Mouse (Mus musculus) kidney, embryonic 15.5 days (tissue): ENCODE measurements around the gene Pigc. TPM values are rescaled to one million over a fixed set of nuclear protein-coding genes. Genes with fewer than 3 reads are reported as not detected.
A peak's percentile ranks its signal among the peaks of the same experiment; 100 is the strongest.

ENCODE experiments used
- ATAC-seq: fragments of 200-750 bp; cut with Nextera tagmentation; replicated peaks from 2 replicates; pipeline ENCODE4 v1.8.0; 2017; ENCODE audit warnings: moderate TSS enrichment; ENCODE audit not compliant: low FRiP score
- H3K27ac ChIP-seq: fragments of 300-500 bp; sonication (generic); 2 replicates; pipeline ENCODE4 v1.5.1; 2015; ENCODE audit warnings: mild to moderate bottlenecking, inconsistent platforms
- H3K27me3 ChIP-seq: fragments of 300-500 bp; sonication (generic); 2 replicates; pipeline ENCODE4 v1.6.1; 2015; ENCODE audit warnings: inconsistent platforms
- H3K36me3 ChIP-seq: fragments of 300-500 bp; sonication (generic); 2 replicates; pipeline ENCODE4 v1.6.1; 2015; ENCODE audit warnings: inconsistent platforms
- H3K4me1 ChIP-seq: fragments of 300-500 bp; sonication (generic); 2 replicates; pipeline ENCODE4 v1.6.1; 2015; ENCODE audit warnings: inconsistent platforms
- H3K4me2 ChIP-seq: fragments of 300-500 bp; sonication (generic); 2 replicates; pipeline ENCODE4 v1.6.1; 2015; ENCODE audit warnings: moderate library complexity, mild to moderate bottlenecking, inconsistent platforms
- H3K4me3 ChIP-seq: fragments of 300-500 bp; sonication (generic); replicated peaks from 2 replicates; pipeline ENCODE4 v1.5.1; 2015; ENCODE audit warnings: mild to moderate bottlenecking, inconsistent platforms
- H3K9ac ChIP-seq: fragments of 300-500 bp; sonication (generic); 2 replicates; pipeline ENCODE4 v1.6.1; 2015; ENCODE audit warnings: mild to moderate bottlenecking, inconsistent platforms
- H3K9me3 ChIP-seq: fragments of 300-500 bp; sonication (generic); replicated peaks from 2 replicates; pipeline ENCODE4 v1.6.1; 2016; ENCODE audit warnings: inconsistent platforms
- WGBS: fragments of 180-500 bp; shearing (Covaris S2); methylation state at CpG from one replicate; pipeline ENCODE4 v1.1.7; 2015; ENCODE audit warnings: mixed read lengths; 5-methylcytosine and 5-hydroxymethylcytosine counted together
- polyA plus RNA-seq: library from polyadenylated mRNA; unstranded; fragments of >200 nt; fragmentation: Nextera tagmentation; extraction: Ambion mirVana; gene quantifications from 2 replicates; pipeline ENCODE4 v1.2.1, GENCODE M21; 2015

Pigc gene
- polyA plus RNA-seq = 39.7 and 40.4 TPM in 2 replicates

DNA sequence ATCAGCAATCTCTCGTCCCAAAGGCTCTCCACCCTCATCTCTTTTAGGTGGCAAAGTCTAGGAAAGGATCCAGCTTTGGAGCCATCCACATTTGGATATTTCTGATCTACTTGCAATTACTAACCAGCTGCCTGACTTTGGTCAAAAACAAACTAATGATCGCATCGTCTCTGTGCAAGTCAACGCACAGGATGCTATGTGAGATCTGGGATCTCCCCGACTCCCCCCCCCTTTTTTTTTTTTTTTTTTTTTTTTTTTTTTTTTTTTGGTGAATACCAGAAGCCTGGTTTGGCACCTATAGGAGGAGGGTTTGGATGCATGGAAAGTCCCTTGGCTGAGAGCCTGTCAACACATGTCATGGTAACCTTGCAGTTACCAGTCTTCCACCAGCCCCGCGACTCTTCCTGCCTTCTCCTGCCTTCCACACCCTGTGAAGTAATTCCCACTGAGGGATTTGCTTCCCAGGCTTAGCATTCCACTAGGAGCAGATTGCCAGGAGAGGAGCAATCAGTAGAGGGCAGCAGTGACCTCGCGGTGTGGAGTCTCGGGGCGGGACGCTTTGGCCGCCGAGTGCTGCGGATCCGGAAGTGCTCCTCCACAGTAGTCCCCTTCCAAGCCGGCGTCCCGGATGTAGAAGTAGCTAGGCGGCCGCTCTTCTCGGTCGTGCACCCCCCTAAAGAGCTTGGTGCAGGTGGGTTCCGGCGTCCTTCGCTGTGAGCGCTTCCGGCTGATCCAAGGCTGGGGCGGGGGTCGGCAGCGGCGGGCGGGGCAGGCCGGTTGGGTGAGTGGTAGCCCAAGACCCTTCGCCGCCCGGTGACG, at the start of gene Pigc:
Gene Pigc (plus strand): TSS at position 598 of the 819 bp plus-strand sequence.
- Histone ChIP-seq H3K36me3 (peaks cover 9% of the 10 kb centered on the region), H3K4me1 (peaks cover 34% of the 10 kb centered on the region), H3K27me3 (no peaks in the 10 kb centered on the region), H3K4me3 (peak within 1 kb of the TSS; percentile 82), H3K9ac (peak within 1 kb of the TSS; percentile 68), H3K4me2 (peak within 1 kb of the TSS; percentile 60), H3K9me3 (no peaks in the 10 kb centered on the region), H3K27ac (peak within 1 kb of the TSS; percentile 88)
- WGBS = 4% methylated on average over 38 of the region's 38 CpGs
- peak; percentile 98 for ATAC-seq

DNA sequence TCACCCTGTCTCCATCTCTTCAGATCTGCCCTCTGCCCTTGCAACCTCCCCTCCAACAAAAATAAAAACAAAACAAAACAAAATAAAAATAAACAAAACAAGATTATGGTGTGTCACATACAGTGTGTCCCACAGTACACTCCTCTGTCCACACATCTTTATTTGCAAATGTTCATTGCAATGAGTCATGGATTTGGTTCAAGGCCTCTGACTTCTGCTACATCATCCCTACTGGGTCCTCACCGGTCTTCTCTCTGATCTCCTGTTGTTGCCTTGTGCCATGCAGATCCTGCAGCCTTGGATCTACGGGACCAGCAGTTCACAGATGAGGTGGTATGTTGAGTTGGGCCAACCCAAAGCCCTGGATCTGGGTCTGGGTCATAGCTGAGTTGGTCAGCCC, 49.4 kb upstream of the Pigc start:
- no peak for ATAC-seq
- Histone ChIP-seq H3K36me3 (no peaks in the 10 kb centered on the region), H3K9me3 (no peaks in the 10 kb centered on the region), H3K4me2 (no peak overlapping the region), H3K9ac (no peak overlapping the region), H3K27me3 (no peaks in the 10 kb centered on the region), H3K4me1 (peaks cover 10% of the 10 kb centered on the region), H3K27ac (no peak overlapping the region), H3K4me3 (no peak overlapping the region)
- 89% methylated on average over 2 of the region's 2 CpGs for WGBS

DNA sequence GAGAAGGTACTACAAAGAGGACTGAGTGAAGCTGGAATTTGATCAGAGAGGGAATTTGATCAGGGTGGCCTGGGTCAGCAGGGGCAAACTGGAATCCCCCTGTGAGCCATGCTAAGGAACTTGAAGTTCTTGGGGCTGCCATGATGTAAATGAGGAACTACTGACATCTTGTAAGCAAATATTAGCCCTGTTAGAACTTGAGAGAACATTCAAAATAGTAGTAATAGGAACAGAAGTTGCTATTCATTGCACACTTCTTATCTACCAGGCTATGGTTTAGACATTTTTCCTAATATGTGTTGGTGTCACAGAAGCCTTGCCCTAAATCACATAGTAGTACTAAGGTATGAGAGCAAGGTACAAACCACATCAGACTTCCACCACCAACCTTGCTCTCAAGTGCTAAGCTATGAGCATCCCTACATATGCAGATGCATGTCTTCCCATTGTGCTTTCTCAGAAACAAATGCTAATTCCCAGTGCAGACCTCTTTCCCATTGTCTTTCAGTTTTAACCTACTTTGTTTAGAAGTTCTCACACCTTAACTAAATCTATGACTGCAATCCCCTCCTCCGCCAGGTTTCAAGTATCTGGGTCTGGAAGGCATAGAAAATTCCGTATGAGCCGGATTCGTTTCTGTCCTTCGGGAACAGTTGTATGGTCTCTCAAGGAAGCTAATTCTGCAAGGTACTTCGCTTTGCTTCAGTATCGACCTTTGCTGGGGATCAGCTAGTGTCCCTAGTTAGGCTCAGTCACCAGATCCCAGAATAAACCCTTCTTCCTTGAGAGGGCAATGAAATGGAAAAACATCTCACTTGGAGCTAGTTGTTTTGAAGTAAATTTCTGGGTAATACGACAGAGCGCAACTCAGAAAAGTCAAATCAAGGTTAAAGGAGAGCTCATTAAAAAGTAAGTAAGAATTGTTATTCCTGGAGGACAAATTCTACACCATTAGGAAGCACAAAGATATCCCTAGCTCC, 48.2 kb upstream of the Pigc start:
- H3K4me3 ChIP-seq = no peak overlapping the region
- no peaks in the 10 kb centered on the region for H3K27me3 ChIP-seq
- no peak for ATAC-seq
- H3K9me3 ChIP-seq = no peaks in the 10 kb centered on the region
- WGBS = 90% methylated on average over 9 of the region's 9 CpGs
- H3K4me2 ChIP-seq = no peak overlapping the region
- no peak overlapping the region for H3K9ac ChIP-seq
- H3K27ac ChIP-seq = no peak overlapping the region
- peaks cover 10% of the 10 kb centered on the region for H3K4me1 ChIP-seq
- H3K36me3 ChIP-seq = no peaks in the 10 kb centered on the region

DNA sequence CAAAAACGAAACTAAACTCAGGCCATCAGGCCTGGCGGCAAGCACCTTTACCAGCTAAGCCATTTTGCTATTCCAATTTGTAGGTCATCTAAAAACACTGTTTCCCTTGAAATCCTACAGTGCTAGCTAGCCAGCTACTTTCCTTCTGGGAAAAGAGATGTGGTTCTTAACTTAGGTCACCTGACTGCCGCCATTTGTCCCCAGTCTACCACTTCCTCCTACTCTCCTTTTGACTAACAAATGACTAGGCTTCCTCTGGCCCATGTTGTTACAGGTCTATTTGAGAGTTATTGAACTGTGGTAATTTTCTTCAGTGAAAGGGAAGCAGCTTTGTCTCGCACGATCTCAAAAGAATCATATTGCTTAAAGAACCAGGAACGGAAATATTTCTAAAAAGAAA, 47.1 kb upstream of the Pigc start:
- Histone ChIP-seq H3K27me3 (no peaks in the 10 kb centered on the region), H3K9me3 (no peaks in the 10 kb centered on the region), H3K36me3 (no peaks in the 10 kb centered on the region), H3K9ac (no peak overlapping the region), H3K4me3 (no peak overlapping the region), H3K27ac (no peak overlapping the region), H3K4me1 (peaks cover 5% of the 10 kb centered on the region; the same call in 1 of the 2 replicates), H3K4me2 (no peak overlapping the region)
- WGBS = 79% methylated on average over 6 of the region's 6 CpGs
- ATAC-seq = no peak

DNA sequence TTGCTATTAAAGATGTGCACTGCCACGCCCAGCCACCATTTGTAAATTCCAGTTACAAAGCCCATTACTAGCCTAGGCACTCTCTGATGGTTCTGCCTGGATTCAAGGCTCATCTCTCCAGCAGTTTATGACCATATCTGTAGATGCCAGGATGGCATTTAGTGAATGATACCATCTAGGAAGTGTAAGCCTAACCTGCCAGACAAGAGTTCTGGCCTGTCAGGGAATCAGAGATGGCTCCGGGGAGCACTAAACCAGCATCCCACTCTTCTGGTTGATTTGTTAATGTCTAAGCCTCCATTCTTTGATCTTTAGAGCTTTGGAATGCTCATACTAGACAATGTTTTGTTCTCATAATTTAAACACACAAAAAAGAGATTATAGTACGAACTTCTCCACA, 44.7 kb upstream of the Pigc start:
- no peak for ATAC-seq
- no peaks in the 10 kb centered on the region for H3K27me3 ChIP-seq
- 61% methylated on average over 3 of the region's 3 CpGs for WGBS
- H3K4me3 ChIP-seq = no peak overlapping the region
- H3K27ac ChIP-seq = no peak overlapping the region
- no peaks in the 10 kb centered on the region for H3K4me1 ChIP-seq
- no peaks in the 10 kb centered on the region for H3K9me3 ChIP-seq
- H3K4me2 ChIP-seq = no peak overlapping the region
- H3K36me3 ChIP-seq = no peaks in the 10 kb centered on the region
- no peak overlapping the region for H3K9ac ChIP-seq

DNA sequence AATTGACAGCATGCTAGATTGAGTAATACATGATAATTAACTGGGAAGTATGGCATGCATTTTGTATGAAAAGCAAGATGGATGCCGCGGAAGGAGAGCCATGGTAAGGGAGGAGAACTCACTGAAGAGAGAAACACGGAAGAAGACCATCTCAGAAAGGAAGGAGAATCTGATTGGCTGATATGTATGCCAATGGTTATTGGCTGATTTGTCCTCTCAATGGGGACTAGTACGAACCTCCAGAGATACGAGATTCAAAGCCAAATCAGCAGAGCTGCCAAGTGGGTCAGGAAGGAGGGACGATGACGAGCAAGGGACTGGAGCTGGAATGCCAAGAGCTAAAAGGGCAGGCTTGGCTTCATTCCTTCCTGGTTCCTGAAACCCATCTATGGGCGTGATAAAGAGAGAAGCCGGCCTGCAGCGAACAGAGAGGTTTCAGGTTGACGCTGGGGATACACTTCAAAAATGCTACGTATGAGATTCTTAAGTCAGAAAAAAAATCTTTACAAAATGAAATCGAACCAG, 43.6 kb upstream of the Pigc start:
- no peak overlapping the region for H3K9ac ChIP-seq
- H3K9me3 ChIP-seq = no peaks in the 10 kb centered on the region
- no peaks in the 10 kb centered on the region for H3K36me3 ChIP-seq
- no peaks in the 10 kb centered on the region for H3K4me1 ChIP-seq
- ATAC-seq = no peak
- WGBS = 90% methylated on average over 13 of the region's 13 CpGs
- H3K27ac ChIP-seq = no peak overlapping the region
- no peak overlapping the region for H3K4me3 ChIP-seq
- no peak overlapping the region for H3K4me2 ChIP-seq
- H3K27me3 ChIP-seq = no peaks in the 10 kb centered on the region

DNA sequence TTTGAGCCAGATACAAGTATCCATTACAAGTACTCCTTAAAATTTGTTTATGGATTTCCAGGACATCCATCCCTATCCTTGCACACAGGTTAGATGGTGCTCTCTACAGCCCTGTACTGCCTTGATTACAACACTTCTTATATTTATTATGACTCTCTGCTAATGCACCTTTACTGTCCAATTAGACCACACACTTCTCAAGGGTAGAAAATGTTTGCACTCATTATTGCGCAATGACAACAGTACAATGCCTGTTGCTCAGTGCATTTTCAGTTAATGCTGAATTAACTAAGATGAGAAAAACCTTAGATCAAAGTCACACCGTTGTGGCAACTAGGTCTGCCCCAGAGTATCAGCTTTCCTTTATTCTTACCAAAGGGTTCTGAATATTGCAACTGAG, 41.0 kb upstream of the Pigc start:
- no peaks in the 10 kb centered on the region for H3K36me3 ChIP-seq
- H3K27me3 ChIP-seq = no peaks in the 10 kb centered on the region
- H3K27ac ChIP-seq = no peak overlapping the region
- H3K9me3 ChIP-seq = no peaks in the 10 kb centered on the region
- ATAC-seq = no peak
- no peak overlapping the region for H3K4me3 ChIP-seq
- no peaks in the 10 kb centered on the region for H3K4me1 ChIP-seq
- no peak overlapping the region for H3K4me2 ChIP-seq
- no peak overlapping the region for H3K9ac ChIP-seq
- WGBS = 86% methylated on average over 2 of the region's 2 CpGs

DNA sequence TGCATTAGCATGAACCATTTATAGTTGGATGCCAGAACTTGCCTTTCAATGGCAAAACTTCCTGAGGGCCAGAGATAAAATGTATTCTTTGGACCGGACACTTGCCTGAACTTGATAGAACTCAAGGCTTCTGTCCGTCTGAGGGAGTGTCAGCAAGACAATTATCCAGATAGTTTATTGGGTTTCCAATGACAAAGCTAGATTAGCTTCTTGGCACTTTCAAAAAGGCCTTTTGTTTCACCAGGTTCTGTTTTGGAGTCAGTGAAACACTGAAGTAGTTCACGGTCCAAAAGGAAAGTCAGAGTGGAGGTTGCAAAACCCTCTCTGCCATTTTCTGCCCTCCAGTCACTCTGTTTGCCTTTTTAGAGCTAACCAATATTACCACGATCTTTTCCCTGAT, 37.7 kb upstream of the Pigc start:
- no peak for ATAC-seq

DNA sequence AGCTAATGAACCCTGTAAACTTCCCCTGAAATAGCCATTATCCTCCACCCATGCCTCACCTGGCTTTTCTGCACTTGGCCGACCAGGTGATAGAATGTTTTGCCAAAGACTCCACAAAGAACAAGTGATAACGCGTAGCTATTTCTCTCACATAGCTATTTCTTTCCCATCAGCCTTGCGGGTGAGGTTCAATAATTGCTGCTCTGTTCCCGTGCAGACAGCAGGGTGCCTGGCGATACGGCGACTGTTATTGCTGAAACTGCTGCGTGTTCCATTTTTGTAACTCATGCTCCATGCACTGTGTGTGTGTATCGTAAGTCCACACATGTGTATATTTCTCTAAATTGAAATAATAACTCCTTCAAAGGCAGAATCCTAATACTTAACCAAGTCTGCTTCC, 37.2 kb upstream of the Pigc start:
- Histone ChIP-seq H3K27ac (no peak overlapping the region), H3K9me3 (no peaks in the 10 kb centered on the region), H3K4me1 (no peaks in the 10 kb centered on the region), H3K27me3 (no peaks in the 10 kb centered on the region), H3K4me2 (no peak overlapping the region), H3K9ac (no peak overlapping the region), H3K36me3 (no peaks in the 10 kb centered on the region), H3K4me3 (no peak overlapping the region)
- WGBS = 82% methylated on average over 10 of the region's 10 CpGs
- no peak for ATAC-seq

More for the DNA sequence above, 37.7 kb upstream of the Pigc start:
- H3K4me1 ChIP-seq = no peaks in the 10 kb centered on the region
- no peak overlapping the region for H3K27ac ChIP-seq
- no peak overlapping the region for H3K9ac ChIP-seq
- 44% methylated on average over 4 of the region's 4 CpGs for WGBS
- no peak overlapping the region for H3K4me3 ChIP-seq
- no peak overlapping the region for H3K4me2 ChIP-seq
- H3K36me3 ChIP-seq = no peaks in the 10 kb centered on the region
- no peaks in the 10 kb centered on the region for H3K9me3 ChIP-seq
- H3K27me3 ChIP-seq = no peaks in the 10 kb centered on the region

DNA sequence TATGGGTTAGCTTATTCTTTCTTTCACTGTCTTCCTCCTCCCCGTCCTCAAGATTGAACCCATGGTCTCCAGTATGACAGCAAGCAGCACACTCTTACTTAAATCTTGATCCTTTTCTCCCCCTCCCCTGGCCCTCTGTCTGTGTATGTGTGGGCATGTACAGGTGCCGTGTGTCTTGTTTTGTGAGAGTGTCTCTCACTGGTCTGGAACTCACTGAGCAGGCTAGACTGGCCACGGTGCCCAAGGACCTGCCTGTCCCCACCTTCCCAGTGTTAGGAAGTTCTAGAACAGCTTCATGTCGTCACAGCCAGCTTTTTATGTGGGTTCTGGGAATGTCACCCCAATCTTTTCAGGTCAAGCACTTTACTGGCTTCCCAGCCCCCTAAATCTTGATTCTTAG, 36.7 kb upstream of the Pigc start:
- ATAC-seq = no peak
- Histone ChIP-seq H3K9me3 (no peaks in the 10 kb centered on the region), H3K36me3 (no peaks in the 10 kb centered on the region), H3K4me2 (no peak overlapping the region), H3K4me1 (no peaks in the 10 kb centered on the region), H3K9ac (no peak overlapping the region), H3K27me3 (no peaks in the 10 kb centered on the region), H3K27ac (no peak overlapping the region), H3K4me3 (no peak overlapping the region)
- 82% methylated on average over 4 of the region's 4 CpGs for WGBS

DNA sequence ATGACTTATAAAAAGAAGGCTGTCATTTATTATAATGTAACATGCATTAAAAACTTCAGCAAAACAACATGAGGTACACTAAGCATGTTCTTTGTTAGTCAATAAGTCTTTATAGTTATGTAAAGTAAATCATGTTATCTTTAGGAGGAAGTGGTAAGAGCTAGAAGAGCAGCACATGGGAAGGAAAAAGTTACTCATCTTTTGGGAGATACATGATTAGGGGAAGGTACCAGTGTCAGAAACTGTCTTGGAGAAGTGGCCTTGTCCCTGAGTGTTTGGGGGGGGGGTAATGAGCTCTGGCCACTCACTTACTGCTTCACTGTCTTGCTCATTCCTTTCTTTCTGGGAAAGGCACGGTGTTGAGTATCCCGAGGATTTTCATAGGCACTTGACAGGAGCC, 26.9 kb upstream of the Pigc start:
- H3K9ac ChIP-seq = no peak overlapping the region
- 88% methylated on average over 2 of the region's 2 CpGs for WGBS

More for the DNA sequence above, 26.9 kb upstream of the Pigc start:
- H3K4me1 ChIP-seq = no peaks in the 10 kb centered on the region
- no peak overlapping the region for H3K27ac ChIP-seq
- H3K4me3 ChIP-seq = no peak overlapping the region
- no peaks in the 10 kb centered on the region for H3K27me3 ChIP-seq
- ATAC-seq = no peak
- no peaks in the 10 kb centered on the region for H3K9me3 ChIP-seq
- H3K36me3 ChIP-seq = no peaks in the 10 kb centered on the region
- H3K4me2 ChIP-seq = no peak overlapping the region
